Mouse (Mus musculus): ENCODE measurements at regions not wholly inside any gene's neighbourhood (a gene's known extent, or its start where the extent isn't known, plus 50 kb on each side); places are given as distances from the start of the nearest gene placed in this dataset.

DNA sequence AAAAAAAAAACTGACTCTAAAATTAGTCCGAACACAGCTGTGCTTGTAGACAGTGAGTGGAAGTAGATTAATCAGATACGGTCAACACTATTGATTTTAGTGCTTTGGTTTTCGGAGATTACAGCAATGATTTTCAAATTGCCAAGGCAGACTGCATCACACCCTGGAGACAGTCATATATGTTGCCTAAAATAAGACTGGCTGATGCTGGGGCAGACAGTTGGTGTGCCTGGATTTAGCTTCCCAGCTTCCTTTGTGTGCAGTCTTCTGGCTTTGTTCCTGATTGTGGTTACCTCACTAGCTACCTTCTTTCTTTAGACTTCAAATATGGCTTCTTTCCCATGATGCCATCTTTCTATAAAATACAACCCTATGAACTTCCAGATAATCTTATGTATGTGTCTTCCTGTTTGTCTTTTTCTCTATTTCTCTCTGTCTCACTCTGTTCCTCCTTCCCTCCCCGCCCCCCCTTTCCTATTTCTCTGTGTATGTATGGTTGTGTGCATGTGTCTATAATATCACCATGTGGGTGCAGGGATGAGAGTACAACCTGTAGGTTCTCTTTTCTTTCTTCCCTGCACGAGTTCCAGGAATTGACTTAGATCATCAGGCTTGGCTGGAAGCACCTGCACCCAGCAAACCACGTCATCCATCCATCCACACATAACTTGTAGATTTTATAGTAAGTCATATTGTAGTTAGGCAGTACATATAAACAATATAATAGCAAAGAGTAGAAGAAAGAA lies 199.7 kb upstream of the Gm9008 start:
- ATAC-seq (ENCODE audit: low FRiP score, low TSS enrichment) = no peak
- H3K4me2 ChIP-seq (ENCODE audit: low read length) = no peak overlapping the region
- no peak overlapping the region for H3K9ac ChIP-seq (replicated peaks; ENCODE audit: low read length)
- no peaks in the 10 kb centered on the region for H3K4me1 ChIP-seq (ENCODE audit: control insufficient read depth, insufficient read depth, low read length)
- no peak overlapping the region for H3K4me3 ChIP-seq (replicated peaks; ENCODE audit: low read depth, low read length)
- DNase-seq = no peak
- 85% methylated on average over 6 of the region's 6 CpGs for WGBS
- H3K27me3 ChIP-seq (ENCODE audit: control insufficient read depth, insufficient read depth, low read length) = no peaks in the 10 kb centered on the region
- no peaks in the 10 kb centered on the region for H3K9me3 ChIP-seq (ENCODE audit: control insufficient read depth, low read length)
- no peak overlapping the region for H3K27ac ChIP-seq (replicated peaks; ENCODE audit: low read depth, low read length)
- H3K36me3 ChIP-seq (ENCODE audit: control insufficient read depth, insufficient read depth, low read length) = no peaks in the 10 kb centered on the region

DNA sequence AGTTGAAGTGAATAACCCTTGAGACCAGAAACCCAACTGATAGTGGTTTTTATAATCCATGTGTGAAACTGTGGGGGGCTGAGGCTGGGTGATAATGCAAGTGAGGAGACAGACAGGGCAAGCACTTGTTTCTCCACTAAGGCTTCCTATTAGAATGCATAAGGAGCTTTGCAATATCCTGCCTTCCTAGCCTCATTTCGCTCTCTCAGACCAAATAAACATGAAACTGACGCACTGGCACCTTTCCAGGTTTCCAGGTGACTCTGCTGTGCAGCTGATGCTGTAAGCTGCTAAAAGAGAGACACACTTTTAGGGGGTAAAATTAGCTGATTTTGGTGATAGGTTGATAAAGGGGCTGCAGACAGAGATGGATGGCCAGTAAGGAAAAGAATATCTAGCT lies 191.2 kb upstream of the Gm9008 start:
- ATAC-seq (ENCODE audit: low FRiP score, low TSS enrichment) (no peak), DNase-seq (peak; percentile 66)
- no peaks in the 10 kb centered on the region for H3K36me3 ChIP-seq (ENCODE audit: control insufficient read depth, insufficient read depth, low read length)
- H3K4me3 ChIP-seq (replicated peaks; ENCODE audit: low read depth, low read length) = no peak overlapping the region
- 43% methylated on average over 2 of the region's 2 CpGs for WGBS
- no peak overlapping the region for H3K27ac ChIP-seq (replicated peaks; ENCODE audit: low read depth, low read length)
- no peak overlapping the region for H3K4me2 ChIP-seq (ENCODE audit: low read length)
- H3K9ac ChIP-seq (replicated peaks; ENCODE audit: low read length) = no peak overlapping the region
- no peaks in the 10 kb centered on the region for H3K9me3 ChIP-seq (ENCODE audit: control insufficient read depth, low read length)
- H3K27me3 ChIP-seq (ENCODE audit: control insufficient read depth, insufficient read depth, low read length) = no peaks in the 10 kb centered on the region
- H3K4me1 ChIP-seq (ENCODE audit: control insufficient read depth, insufficient read depth, low read length) = peaks cover 5% of the 10 kb centered on the region

GRCm38 (mm10) chr6:76639583-76639982 lies 142.0 kb upstream of the Gm9008 start:
- ATAC-seq (ENCODE audit: low FRiP score, low TSS enrichment) (no peak), DNase-seq (no peak)
- no peaks in the 10 kb centered on the region for H3K9me3 ChIP-seq (ENCODE audit: control insufficient read depth, low read length)
- no peak overlapping the region for H3K9ac ChIP-seq (replicated peaks; ENCODE audit: low read length)
- H3K4me2 ChIP-seq (ENCODE audit: low read length) = no peak overlapping the region
- 63% methylated on average over 1 of the region's 1 CpGs for WGBS
- no peaks in the 10 kb centered on the region for H3K27me3 ChIP-seq (ENCODE audit: control insufficient read depth, insufficient read depth, low read length)
- no peak overlapping the region for H3K27ac ChIP-seq (replicated peaks; ENCODE audit: low read depth, low read length)
- H3K36me3 ChIP-seq (ENCODE audit: control insufficient read depth, insufficient read depth, low read length) = no peaks in the 10 kb centered on the region
- no peak overlapping the region for H3K4me3 ChIP-seq (replicated peaks; ENCODE audit: low read depth, low read length)
- H3K4me1 ChIP-seq (ENCODE audit: control insufficient read depth, insufficient read depth, low read length) = no peaks in the 10 kb centered on the region

GRCm38 (mm10) chr6:76628379-76628778 lies 130.8 kb upstream of the Gm9008 start:
- Histone ChIP-seq H3K27me3 (ENCODE audit: control insufficient read depth, insufficient read depth, low read length) (no peaks in the 10 kb centered on the region), H3K4me3 (replicated peaks; ENCODE audit: low read depth, low read length) (no peak overlapping the region), H3K4me2 (ENCODE audit: low read length) (no peak overlapping the region), H3K36me3 (ENCODE audit: control insufficient read depth, insufficient read depth, low read length) (no peaks in the 10 kb centered on the region), H3K4me1 (ENCODE audit: control insufficient read depth, insufficient read depth, low read length) (no peaks in the 10 kb centered on the region), H3K9ac (replicated peaks; ENCODE audit: low read length) (no peak overlapping the region), H3K27ac (replicated peaks; ENCODE audit: low read depth, low read length) (no peak overlapping the region), H3K9me3 (ENCODE audit: control insufficient read depth, low read length) (no peaks in the 10 kb centered on the region)
- no peak for DNase-seq
- ATAC-seq (ENCODE audit: low FRiP score, low TSS enrichment) = no peak
- WGBS = 91% methylated on average over 4 of the region's 4 CpGs

- ATAC-seq (ENCODE audit: low FRiP score, low TSS enrichment) (no peak; the same call in 1 of the 2 replicates), DNase-seq (no peak)
- Histone ChIP-seq H3K4me2 (ENCODE audit: low read length) (no peak overlapping the region), H3K27me3 (ENCODE audit: control insufficient read depth, insufficient read depth, low read length) (no peaks in the 10 kb centered on the region), H3K9me3 (ENCODE audit: control insufficient read depth, low read length) (no peaks in the 10 kb centered on the region), H3K9ac (replicated peaks; ENCODE audit: low read length) (no peak overlapping the region), H3K4me1 (ENCODE audit: control insufficient read depth, insufficient read depth, low read length) (no peaks in the 10 kb centered on the region), H3K4me3 (replicated peaks; ENCODE audit: low read depth, low read length) (no peak overlapping the region), H3K36me3 (ENCODE audit: control insufficient read depth, insufficient read depth, low read length) (no peaks in the 10 kb centered on the region), H3K27ac (replicated peaks; ENCODE audit: low read depth, low read length) (no peak overlapping the region)
- WGBS = 88% methylated on average over 2 of the region's 2 CpGs
Observed at GRCm38 (mm10) chr6:76621499-76621898, 123.9 kb upstream of the Gm9008 start.

- no peaks in the 10 kb centered on the region for H3K9me3 ChIP-seq (ENCODE audit: control insufficient read depth, low read length)
- H3K9ac ChIP-seq (replicated peaks; ENCODE audit: low read length) = no peak overlapping the region
- 9% methylated on average over 6 of the region's 6 CpGs for WGBS
- H3K27ac ChIP-seq (replicated peaks; ENCODE audit: low read depth, low read length) = no peak overlapping the region
- H3K27me3 ChIP-seq (ENCODE audit: control insufficient read depth, insufficient read depth, low read length) = no peaks in the 10 kb centered on the region
- ATAC-seq (ENCODE audit: low FRiP score, low TSS enrichment) (peak; percentile 71), DNase-seq (peak; percentile 62)
- no peaks in the 10 kb centered on the region for H3K4me1 ChIP-seq (ENCODE audit: control insufficient read depth, insufficient read depth, low read length)
- H3K36me3 ChIP-seq (ENCODE audit: control insufficient read depth, insufficient read depth, low read length) = no peaks in the 10 kb centered on the region
- no peak overlapping the region for H3K4me2 ChIP-seq (ENCODE audit: low read length)
- H3K4me3 ChIP-seq (replicated peaks; ENCODE audit: low read depth, low read length) = no peak overlapping the region
Observed at GRCm38 (mm10) chr6:76620754-76621204, 123.2 kb upstream of the Gm9008 start.

Data from midbrain, embryonic 14.5 days (tissue).